Mouse (Mus musculus): ENCODE data around the gene 4930524B15Rik.

DNA sequence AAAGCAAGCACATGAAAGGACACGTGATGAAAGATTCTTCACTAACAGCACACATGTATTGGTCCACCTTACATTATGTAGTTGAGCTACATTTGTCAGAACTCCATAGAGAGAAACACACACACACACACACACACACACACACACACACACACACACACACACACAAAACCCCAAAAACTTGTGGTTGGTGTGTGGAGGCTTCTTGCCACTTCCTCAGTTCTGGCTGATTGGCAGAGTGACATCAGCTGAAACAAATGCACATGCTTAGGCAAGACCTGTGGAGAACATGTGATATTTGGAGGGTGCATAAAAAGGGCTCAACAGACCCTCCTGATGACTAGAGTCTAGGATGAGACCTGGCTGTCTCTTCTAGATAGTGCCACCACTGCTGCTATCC is 1.4 kb upstream of the 4930524B15Rik start:
- TF ChIP-seq CTCF (IDR thresholded peaks at IDR 0.05; ENCODE audit: borderline replicate concordance, control insufficient read depth, extremely low read depth, insufficient read depth, low read length, poor library complexity) (no peak), POLR2A (IDR thresholded peaks at IDR 0.05; ENCODE audit: control insufficient read depth, extremely low read depth, insufficient read depth, low read length, poor library complexity) (no peak)
